Mouse (Mus musculus) hindbrain, embryonic 16.5 days (tissue): ENCODE results near the gene Cd80. TPM values are rescaled to one million over a fixed set of nuclear protein-coding genes. Genes with fewer than 3 reads are reported as not detected.
"Not testable (repeated sequence)": the region's sequence is repeated elsewhere in the genome, so short reads cannot be mapped to it uniquely, and the experiment has no call there.

Experiments
- ATAC-seq: fragments of 200-750 bp; cut with Nextera tagmentation; 2 replicates; pipeline ENCODE4 v1.8.0; 2017; ENCODE audit warnings: moderate TSS enrichment, moderate library complexity
- H3K27ac ChIP-seq: fragments of 300-500 bp; sonication (generic); 2 replicates; pipeline ENCODE4 v1.5.1; 2014; ENCODE audit warnings: low read depth, mild to moderate bottlenecking, control low read depth, low read length, moderate library complexity
- H3K27me3 ChIP-seq: fragments of 300-500 bp; sonication (generic); replicated peaks from 2 replicates; pipeline ENCODE4 v1.6.1; 2014; ENCODE audit warnings: low read length; ENCODE audit not compliant: control insufficient read depth, insufficient read depth
- H3K36me3 ChIP-seq: fragments of 300-500 bp; sonication (generic); 2 replicates; pipeline ENCODE4 v1.6.1; 2014; ENCODE audit warnings: mild to moderate bottlenecking, low read length, moderate library complexity, mixed read lengths; ENCODE audit not compliant: control insufficient read depth, insufficient read depth
- H3K4me1 ChIP-seq: fragments of 300-500 bp; sonication (generic); 2 replicates; pipeline ENCODE4 v1.6.1; 2014; ENCODE audit warnings: low read depth, low read length; ENCODE audit not compliant: control insufficient read depth, insufficient read depth
- H3K4me2 ChIP-seq: fragments of 300-500 bp; sonication (generic); 2 replicates; pipeline ENCODE4 v1.6.1; 2014; ENCODE audit warnings: mild to moderate bottlenecking, low read length, control low read depth, moderate library complexity
- H3K4me3 ChIP-seq: fragments of 300-500 bp; sonication (generic); 2 replicates; pipeline ENCODE4 v1.5.1; 2014; ENCODE audit warnings: mild to moderate bottlenecking, low read length, control low read depth, moderate library complexity
- H3K9ac ChIP-seq: fragments of 300-500 bp; sonication (generic); 2 replicates; pipeline ENCODE4 v1.6.1; 2014; ENCODE audit warnings: low read depth, mild to moderate bottlenecking, control low read depth, low read length, moderate library complexity
- H3K9me3 ChIP-seq: fragments of 300-500 bp; sonication (generic); 2 replicates; pipeline ENCODE4 v1.6.1; 2014; ENCODE audit warnings: mild to moderate bottlenecking, low read length, moderate library complexity; ENCODE audit not compliant: control insufficient read depth
- WGBS: fragments of 180-500 bp; shearing (Covaris S2); extraction: QIAGEN DNeasy Blood & Tissue Kit; methylation state at CpG from one replicate; pipeline ENCODE4 v1.1.7; 2014; 5-methylcytosine and 5-hydroxymethylcytosine counted together
- polyA plus RNA-seq: library from polyadenylated mRNA; unstranded; fragments of >200 nt; fragmentation: Nextera tagmentation; extraction: Ambion mirVana; gene quantifications from 2 replicates; pipeline ENCODE4 v1.2.1, GENCODE M21; 2015

Cd80 gene
- polyA plus RNA-seq, 1 experiment from 2014 or later = 0.30 TPM

- peak overlapping the region; percentile 82; the same call in 1 of the 2 replicates for H3K4me2 ChIP-seq
- H3K36me3 ChIP-seq = no peaks in the 10 kb centered on the region
- WGBS = 58% methylated on average over 4 of the region's 4 CpGs
- no peak for ATAC-seq
- H3K9me3 ChIP-seq = no peaks in the 10 kb centered on the region
- no peak overlapping the region for H3K27ac ChIP-seq
- H3K27me3 ChIP-seq = no peaks in the 10 kb centered on the region
- H3K4me1 ChIP-seq = peaks cover 2% of the 10 kb centered on the region; the same call in 1 of the 2 replicates
- no peak overlapping the region for H3K4me3 ChIP-seq
- H3K9ac ChIP-seq = no peak overlapping the region
Measured at GRCm38 (mm10) chr16:38475681-38476311, 20.4 kb downstream of the Cd80 start.

DNA sequence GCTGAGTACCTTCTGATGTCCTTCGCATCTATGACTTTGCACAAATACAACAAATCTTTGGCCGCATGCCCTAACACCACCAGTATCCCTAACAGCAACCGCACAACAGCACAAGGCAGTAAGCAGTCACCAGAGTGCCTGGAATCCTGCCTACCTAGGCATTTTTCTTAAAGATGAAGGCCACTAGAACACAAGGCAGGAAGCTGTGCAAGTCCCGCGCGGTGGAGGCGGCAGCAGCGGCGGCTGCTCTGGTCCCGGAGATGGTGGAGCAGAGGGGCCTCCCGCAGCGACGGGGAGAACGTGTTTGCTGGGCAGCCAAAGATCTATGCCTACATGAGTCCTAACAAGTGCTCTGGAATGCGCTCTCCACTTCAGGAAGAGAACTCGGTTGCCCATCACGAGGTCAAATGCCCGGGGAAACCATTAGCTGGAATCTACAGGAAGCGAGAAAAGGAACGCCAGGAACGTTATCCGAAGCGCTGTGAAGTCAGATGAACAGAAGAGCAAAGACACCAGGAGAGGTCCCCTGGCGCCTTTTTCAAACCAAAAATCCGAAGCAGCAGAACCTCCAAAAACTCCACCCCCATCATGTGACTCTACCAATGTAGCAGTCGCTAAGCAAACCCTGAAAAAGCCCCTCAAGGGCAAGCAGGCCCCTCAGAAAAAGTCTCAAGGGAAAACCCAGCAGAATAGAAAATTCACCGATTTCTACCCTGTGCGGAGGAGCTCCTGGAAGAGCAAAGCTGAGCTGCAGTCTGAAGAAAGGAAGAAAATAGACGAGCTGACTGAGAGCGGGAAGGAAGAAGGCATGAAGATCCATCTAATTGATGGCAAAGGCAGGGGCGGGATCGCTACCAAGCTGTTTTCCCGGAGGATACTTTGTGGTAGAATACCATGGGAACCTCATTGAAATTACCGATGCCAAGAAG lies 21.2 kb downstream of the Cd80 start:
- no peaks in the 10 kb centered on the region for H3K27me3 ChIP-seq
- H3K4me2 ChIP-seq = peak overlapping the region; percentile 82
- no peaks in the 10 kb centered on the region for H3K36me3 ChIP-seq
- H3K4me1 ChIP-seq = peaks cover 2% of the 10 kb centered on the region; the same call in 1 of the 2 replicates
- H3K9ac ChIP-seq = peak overlapping the region; percentile 52
- peak overlapping the region; percentile 41 for H3K4me3 ChIP-seq
- ATAC-seq = peak; percentile 72
- peak overlapping the region; percentile 20; the same call in 1 of the 2 replicates for H3K27ac ChIP-seq
- no peaks in the 10 kb centered on the region for H3K9me3 ChIP-seq
- 6% methylated on average over 34 of the region's 34 CpGs for WGBS

- Histone ChIP-seq H3K9ac (peak overlapping the region; percentile 52), H3K4me2 (peak overlapping the region; percentile 82), H3K4me3 (peak overlapping the region; percentile 41), H3K27ac (peak overlapping the region; percentile 20; the same call in 1 of the 2 replicates)
- not testable (repeated sequence) for H3K36me3 ChIP-seq, H3K4me1 ChIP-seq, H3K27me3 ChIP-seq, ATAC-seq, H3K9me3 ChIP-seq
- 37% methylated on average over 14 of the region's 14 CpGs for WGBS
Measured at GRCm38 (mm10) chr16:38477241-38477608, 21.9 kb downstream of the Cd80 start.

DNA sequence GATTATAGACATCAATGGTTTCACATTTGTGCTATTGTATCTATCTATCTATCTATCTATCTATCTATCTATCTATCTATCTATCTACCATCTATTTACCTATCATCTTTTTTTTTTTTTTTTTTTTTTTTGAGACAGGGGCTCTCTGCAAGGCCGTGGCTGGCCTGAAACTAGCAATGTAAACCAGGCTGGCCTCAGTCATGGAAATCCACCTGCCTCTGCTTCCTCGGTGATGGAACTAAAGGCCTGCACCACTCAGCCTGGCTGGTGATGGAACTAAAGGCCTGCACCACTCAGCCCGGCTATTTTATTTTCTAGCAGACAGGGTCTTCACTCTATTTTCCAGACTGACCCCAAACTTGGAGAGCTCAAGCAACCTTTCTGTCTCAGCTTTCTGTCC lies 22.9 kb downstream of the Cd80 start:
- whole genome bisulfite sequencing = 93% methylated on average over 3 of the region's 3 CpGs
- H3K9ac ChIP-seq = no peak overlapping the region

GRCm38 (mm10) chr16:38481327-38481726 lies 26.0 kb downstream of the Cd80 start:
- Histone ChIP-seq H3K36me3 (no peaks in the 10 kb centered on the region), H3K4me2 (no peak overlapping the region)

More for the DNA sequence above, 22.9 kb downstream of the Cd80 start:
- no peaks in the 10 kb centered on the region; the same call in 1 of the 2 replicates for H3K9me3 ChIP-seq
- no peak overlapping the region for H3K27ac ChIP-seq
- no peak overlapping the region for H3K4me3 ChIP-seq
- H3K4me1 ChIP-seq = peaks cover 2% of the 10 kb centered on the region
- no peaks in the 10 kb centered on the region for H3K36me3 ChIP-seq
- no peak for ATAC-seq
- no peaks in the 10 kb centered on the region; the same call in 1 of the 2 replicates for H3K27me3 ChIP-seq
- no peak overlapping the region for H3K4me2 ChIP-seq

DNA sequence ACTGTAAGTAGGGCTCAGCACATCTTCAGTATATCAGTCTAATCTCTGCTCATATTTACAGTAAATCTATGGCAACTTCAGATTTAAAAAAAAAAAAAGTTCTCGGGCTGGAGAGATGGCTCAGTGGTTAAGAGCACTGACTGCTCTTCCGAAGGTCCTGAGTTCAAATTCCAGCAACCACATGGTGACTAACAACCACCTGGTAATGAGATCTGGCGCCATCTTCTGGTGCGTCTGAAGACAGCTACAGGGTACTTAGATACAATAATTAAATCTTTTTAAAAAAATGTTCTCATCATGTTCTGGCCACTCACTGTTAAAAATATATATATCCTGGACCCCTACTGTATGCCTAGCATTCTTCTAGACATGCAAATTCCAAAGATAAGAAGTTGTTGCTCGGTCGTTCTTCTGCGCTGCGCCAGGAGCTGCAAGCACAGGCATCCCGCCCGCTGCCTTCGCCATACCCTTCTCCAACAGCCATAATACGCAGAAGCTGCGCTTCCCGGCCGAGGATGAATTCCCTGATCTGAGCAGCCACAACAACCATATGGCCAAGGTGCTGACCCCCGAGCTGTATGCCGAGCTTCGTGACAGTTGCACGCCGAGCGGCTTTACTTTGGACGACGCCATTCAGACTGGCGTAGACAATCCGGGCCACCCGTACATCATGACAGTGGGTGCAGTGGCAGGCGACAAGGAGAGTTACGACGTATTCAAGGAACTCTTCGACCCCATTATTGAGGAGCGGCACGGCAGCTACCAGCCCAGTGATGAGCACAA lies 27.6 kb downstream of the Cd80 start:
- ATAC-seq = peak; percentile 54; the same call in 1 of the 2 replicates
- H3K4me3 ChIP-seq = peak overlapping the region; percentile 27
- no peaks in the 10 kb centered on the region; the same call in 1 of the 2 replicates for H3K27me3 ChIP-seq
- 19% methylated on average over 32 of the region's 32 CpGs for WGBS
- H3K36me3 ChIP-seq = no peaks in the 10 kb centered on the region
- H3K9me3 ChIP-seq = no peaks in the 10 kb centered on the region; the same call in 1 of the 2 replicates
- peak overlapping the region; percentile 51 for H3K4me2 ChIP-seq
- H3K27ac ChIP-seq = no peak overlapping the region
- no peak overlapping the region for H3K9ac ChIP-seq
- peaks cover 3% of the 10 kb centered on the region; the same call in 1 of the 2 replicates for H3K4me1 ChIP-seq

More at GRCm38 (mm10) chr16:38481327-38481726, 26.0 kb downstream of the Cd80 start:
- no peak overlapping the region for H3K4me3 ChIP-seq
- 81% methylated on average over 4 of the region's 4 CpGs for WGBS
- no peaks in the 10 kb centered on the region; the same call in 1 of the 2 replicates for H3K27me3 ChIP-seq
- no peak overlapping the region for H3K27ac ChIP-seq
- H3K9ac ChIP-seq = no peak overlapping the region
- H3K4me1 ChIP-seq = peaks cover 6% of the 10 kb centered on the region
- H3K9me3 ChIP-seq = no peaks in the 10 kb centered on the region; the same call in 1 of the 2 replicates
- ATAC-seq = no peak

GRCm38 (mm10) chr16:38483582-38484309 lies 28.4 kb downstream of the Cd80 start:
- no peak overlapping the region for H3K9ac ChIP-seq
- peaks cover 3% of the 10 kb centered on the region; the same call in 1 of the 2 replicates for H3K4me1 ChIP-seq
- no peak overlapping the region for H3K27ac ChIP-seq
- WGBS = 43% methylated on average over 32 of the region's 42 CpGs
- H3K4me2 ChIP-seq = peak overlapping the region; percentile 51
- no peaks in the 10 kb centered on the region; the same call in 1 of the 2 replicates for H3K27me3 ChIP-seq
- 0 out of 2 replicates have a peak, but pooled peaks have one; percentile 37 for ATAC-seq
- peak overlapping the region; percentile 27 for H3K4me3 ChIP-seq
- no peaks in the 10 kb centered on the region for H3K36me3 ChIP-seq
- no peaks in the 10 kb centered on the region; the same call in 1 of the 2 replicates for H3K9me3 ChIP-seq

DNA sequence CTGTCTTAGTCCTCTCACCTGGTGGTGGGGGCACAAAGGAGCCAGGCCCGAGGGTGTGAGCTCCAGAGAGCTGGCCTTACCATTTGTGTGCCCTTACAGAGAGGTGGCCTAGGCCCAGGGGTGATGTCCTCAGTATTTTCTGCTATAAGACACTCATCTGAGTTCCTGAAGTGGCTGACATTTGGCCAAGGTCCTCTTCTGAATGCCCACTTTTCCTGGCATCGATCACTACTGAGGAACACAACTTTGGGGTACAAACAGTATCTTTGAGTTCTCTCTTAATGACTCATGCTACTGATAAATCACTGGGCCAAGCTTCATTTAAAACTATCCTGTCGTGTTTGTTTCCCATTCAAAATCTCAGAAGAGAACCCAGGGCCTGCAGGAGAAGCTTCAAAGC lies 37.2 kb downstream of the Cd80 start:
- H3K4me3 ChIP-seq = no peak overlapping the region
- no peaks in the 10 kb centered on the region for H3K27me3 ChIP-seq
- WGBS = 96% methylated on average over 3 of the region's 3 CpGs
- ATAC-seq = no peak
- H3K4me2 ChIP-seq = no peak overlapping the region
- H3K36me3 ChIP-seq = peaks cover 2% of the 10 kb centered on the region; the same call in 1 of the 2 replicates
- no peaks in the 10 kb centered on the region for H3K4me1 ChIP-seq
- H3K27ac ChIP-seq = no peak overlapping the region
- H3K9ac ChIP-seq = no peak overlapping the region
- H3K9me3 ChIP-seq = no peaks in the 10 kb centered on the region
